Mouse (Mus musculus): ENCODE results near the gene Nr1h3. TPM values are rescaled to one million over a fixed set of nuclear protein-coding genes. Genes with fewer than 3 reads are reported as not detected.

Gene Nr1h3
- polyA plus RNA-seq, 1 experiment from 2014 or later = 1.1 TPM

DNA sequence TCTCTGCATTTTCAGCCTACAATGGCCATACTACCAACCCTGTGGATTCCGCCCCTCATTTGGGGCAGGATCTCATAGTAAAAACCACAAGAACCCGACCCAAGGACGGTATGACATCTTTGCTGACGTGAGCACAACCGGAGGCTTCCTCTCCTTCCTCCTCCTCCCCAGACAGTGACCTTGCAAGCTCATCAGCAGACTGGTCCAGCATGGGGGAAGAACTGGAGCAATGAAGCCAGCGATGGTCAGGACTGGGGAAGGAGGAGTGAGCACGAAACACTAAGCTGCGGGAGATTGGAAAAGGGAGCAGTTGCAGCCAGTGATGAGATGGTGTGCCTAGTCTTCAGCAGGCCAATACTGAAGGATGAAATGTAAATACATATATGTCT, 20.6 kb downstream of the Nr1h3 start:
- Histone ChIP-seq H3K4me3 (peak overlapping the region; percentile 90), H3K27me3 (replicated peaks; ENCODE audit: low read depth, poor library complexity, severe bottlenecking) (peaks cover 17% of the 10 kb centered on the region), H3K9me3 (no peaks in the 10 kb centered on the region), H3K27ac (replicated peaks) (no peak overlapping the region), H3K36me3 (replicated peaks) (peaks cover 7% of the 10 kb centered on the region), H3K4me1 (peaks cover 23% of the 10 kb centered on the region)
- WGBS = 16% methylated on average over 8 of the region's 8 CpGs
- peak; percentile 13 for DNase-seq (ENCODE audit: low spot score)

DNA sequence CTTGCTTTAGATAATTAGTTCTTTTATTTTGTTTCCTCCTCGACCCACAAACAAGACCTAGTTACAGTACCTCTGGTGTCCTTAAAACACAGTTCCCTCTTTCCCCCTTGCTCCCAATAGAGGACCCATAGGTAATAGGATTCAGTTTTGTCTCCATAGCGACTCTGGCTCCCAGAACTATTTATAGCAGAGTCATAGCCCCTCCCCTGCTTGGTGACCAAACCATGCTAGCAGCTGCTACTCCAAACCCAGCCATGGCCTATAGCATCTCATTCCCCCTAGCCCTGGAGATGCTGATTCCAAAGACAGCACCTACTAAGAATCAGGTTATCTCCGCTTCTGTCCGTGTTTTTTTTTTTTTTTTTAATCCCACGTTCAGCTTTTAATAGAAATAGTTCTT, 21.9 kb downstream of the Nr1h3 start:
- Histone ChIP-seq H3K27me3 (replicated peaks; ENCODE audit: low read depth, poor library complexity, severe bottlenecking) (peaks cover 17% of the 10 kb centered on the region), H3K9me3 (no peaks in the 10 kb centered on the region), H3K4me3 (no peak overlapping the region), H3K4me1 (peaks cover 23% of the 10 kb centered on the region), H3K36me3 (replicated peaks) (peaks cover 16% of the 10 kb centered on the region), H3K27ac (replicated peaks) (no peak overlapping the region)
- WGBS = 71% methylated on average over 5 of the region's 5 CpGs
- DNase-seq (ENCODE audit: low spot score) = no peak

DNA sequence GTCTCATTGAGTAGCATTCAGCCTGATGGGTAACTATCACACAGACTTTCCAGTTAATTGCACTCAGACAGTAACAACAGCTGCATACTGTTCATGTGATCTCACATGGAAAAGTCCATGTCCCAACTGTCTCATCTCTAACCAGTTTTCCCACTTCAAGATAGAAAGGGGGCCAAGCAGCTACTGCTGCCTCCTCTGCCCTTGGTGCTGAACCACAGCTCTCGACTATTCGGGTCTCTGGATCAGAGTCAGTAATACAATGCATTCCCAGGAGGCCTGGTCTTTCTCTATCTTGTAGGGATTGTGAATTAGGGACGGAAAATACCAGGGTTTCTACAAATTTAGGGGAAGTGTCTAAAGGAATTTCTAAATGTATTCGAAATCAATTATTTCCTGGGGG, 22.8 kb downstream of the Nr1h3 start:
- Histone ChIP-seq H3K27me3 (replicated peaks; ENCODE audit: low read depth, poor library complexity, severe bottlenecking) (peaks cover 17% of the 10 kb centered on the region), H3K27ac (replicated peaks) (no peak overlapping the region), H3K9me3 (no peaks in the 10 kb centered on the region), H3K36me3 (replicated peaks) (peaks cover 19% of the 10 kb centered on the region), H3K4me1 (peaks cover 23% of the 10 kb centered on the region), H3K4me3 (no peak overlapping the region)
- 42% methylated on average over 4 of the region's 4 CpGs for WGBS
- DNase-seq (ENCODE audit: low spot score) = no peak

DNA sequence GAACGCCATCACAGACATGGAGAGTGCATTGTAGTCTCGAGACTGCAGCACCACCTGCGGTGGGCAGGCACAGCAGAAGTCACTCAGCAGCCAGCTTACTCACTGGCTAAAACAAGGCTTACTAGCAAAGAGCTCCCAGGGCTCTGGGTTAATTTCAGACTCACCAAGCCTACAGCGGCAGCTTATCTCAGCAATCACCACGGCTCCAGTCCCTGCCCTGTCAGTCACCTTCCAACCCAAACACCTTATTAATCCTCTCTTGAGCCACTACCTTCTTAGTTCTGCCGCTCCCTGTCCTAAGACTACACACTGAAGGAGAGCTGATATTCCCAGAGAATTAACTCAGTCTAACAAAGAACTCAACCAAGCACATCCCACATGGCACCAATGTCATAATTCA, 26.4 kb downstream of the Nr1h3 start:
- Histone ChIP-seq H3K9me3 (no peaks in the 10 kb centered on the region), H3K27me3 (replicated peaks; ENCODE audit: low read depth, poor library complexity, severe bottlenecking) (peaks cover 8% of the 10 kb centered on the region), H3K27ac (replicated peaks) (no peak overlapping the region), H3K4me1 (no peaks in the 10 kb centered on the region; the same call in 1 of the 2 replicates), H3K4me3 (no peak overlapping the region), H3K36me3 (replicated peaks) (peaks cover 38% of the 10 kb centered on the region)
- 78% methylated on average over 6 of the region's 6 CpGs for WGBS
- no peak for DNase-seq (ENCODE audit: low spot score)

DNA sequence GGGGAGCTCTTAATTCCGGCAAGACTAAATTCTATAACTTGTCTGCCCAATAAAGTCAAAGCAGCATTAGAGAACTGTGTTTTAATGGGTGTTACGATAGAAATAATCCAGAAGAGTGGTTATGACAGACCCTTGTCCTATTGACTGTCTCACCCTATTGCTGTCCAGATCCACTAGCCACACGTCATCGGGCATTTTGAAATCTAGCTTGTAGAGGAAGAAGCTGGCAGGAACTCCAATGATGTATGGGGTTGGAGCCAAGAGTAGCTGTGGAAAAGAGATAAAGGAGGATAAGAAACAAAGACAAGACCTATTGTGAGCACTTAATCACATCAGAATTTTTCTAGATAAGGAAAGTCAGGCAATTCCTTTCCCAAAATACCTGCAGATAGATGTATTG, 27.1 kb downstream of the Nr1h3 start:
- peaks cover under 1% of the 10 kb centered on the region; the same call in 1 of the 2 replicates for H3K27me3 ChIP-seq (replicated peaks; ENCODE audit: low read depth, poor library complexity, severe bottlenecking)
- WGBS = 87% methylated on average over 4 of the region's 4 CpGs
- no peak overlapping the region for H3K4me3 ChIP-seq
- DNase-seq (ENCODE audit: low spot score) = no peak
- H3K9me3 ChIP-seq = no peaks in the 10 kb centered on the region
- peaks cover 39% of the 10 kb centered on the region for H3K36me3 ChIP-seq (replicated peaks)
- H3K27ac ChIP-seq (replicated peaks) = no peak overlapping the region
- H3K4me1 ChIP-seq = no peaks in the 10 kb centered on the region

DNA sequence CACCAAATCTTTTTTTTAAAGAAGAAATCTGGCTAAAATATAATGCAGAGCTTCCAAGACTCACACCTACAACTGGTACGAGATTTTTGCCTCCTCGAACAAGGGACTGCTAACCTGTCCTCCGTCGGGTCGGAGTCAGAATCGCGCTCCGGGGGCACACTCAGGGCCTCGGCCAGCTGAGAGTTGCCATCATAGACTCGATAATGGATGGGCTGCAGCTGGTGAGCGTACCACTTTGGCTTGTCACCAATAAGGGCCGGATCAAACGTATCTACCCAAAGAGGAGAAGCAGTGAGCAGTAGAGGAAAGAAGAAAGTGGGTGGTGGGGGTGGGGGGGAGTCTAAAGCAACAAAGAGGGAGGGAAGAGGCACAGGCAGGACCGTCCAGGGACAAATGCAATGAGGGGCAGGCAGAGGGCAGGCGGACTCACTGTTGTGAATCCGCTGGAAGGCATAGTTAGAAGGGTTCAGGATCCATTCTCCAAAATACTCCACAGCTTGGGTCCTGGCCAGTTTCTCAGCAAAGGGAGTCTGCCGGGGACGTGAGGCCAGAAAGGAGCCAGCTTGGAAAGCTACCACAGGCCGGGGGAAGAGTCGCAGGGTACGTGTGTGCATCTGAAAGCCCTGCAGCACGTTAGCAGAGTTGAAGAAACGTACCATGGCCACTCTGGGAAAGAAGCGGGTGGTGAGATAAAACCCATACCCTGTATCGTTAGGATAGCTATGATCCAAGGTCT, 32.9 kb downstream of the Nr1h3 start:
- H3K27me3 ChIP-seq (replicated peaks; ENCODE audit: low read depth, poor library complexity, severe bottlenecking) = no peaks in the 10 kb centered on the region
- no peak overlapping the region for H3K27ac ChIP-seq (replicated peaks)
- H3K9me3 ChIP-seq = no peaks in the 10 kb centered on the region
- 90% methylated on average over 25 of the region's 25 CpGs for WGBS
- no peaks in the 10 kb centered on the region for H3K4me1 ChIP-seq
- no peak for DNase-seq (ENCODE audit: low spot score)
- no peak overlapping the region for H3K4me3 ChIP-seq
- peaks cover 62% of the 10 kb centered on the region for H3K36me3 ChIP-seq (replicated peaks)

DNA sequence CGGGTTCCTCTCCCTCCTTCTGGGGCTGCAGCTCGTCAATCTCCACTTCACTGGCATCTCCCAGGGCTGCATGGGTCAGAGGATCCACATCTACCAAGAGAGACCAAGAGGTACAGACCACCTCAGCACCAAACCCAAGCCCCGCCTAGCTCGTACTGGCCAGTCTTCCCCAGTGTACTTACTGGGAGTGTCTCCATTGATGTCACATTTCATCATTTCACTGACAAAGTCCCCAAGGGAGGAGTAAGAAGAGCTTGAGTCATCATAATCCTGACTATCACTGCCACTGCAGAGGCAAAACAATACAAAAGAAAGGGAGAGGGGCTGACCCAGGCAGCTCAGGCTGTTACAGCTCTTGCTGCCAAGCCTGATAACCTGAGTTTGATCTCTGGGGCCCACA, 35.0 kb downstream of the Nr1h3 start:
- no peak for DNase-seq (ENCODE audit: low spot score)
- H3K4me1 ChIP-seq = no peaks in the 10 kb centered on the region
- H3K9me3 ChIP-seq = no peaks in the 10 kb centered on the region
- WGBS = 73% methylated on average over 4 of the region's 4 CpGs
- H3K36me3 ChIP-seq (replicated peaks) = peaks cover 71% of the 10 kb centered on the region
- no peak overlapping the region for H3K27ac ChIP-seq (replicated peaks)
- no peak overlapping the region for H3K4me3 ChIP-seq
- no peaks in the 10 kb centered on the region for H3K27me3 ChIP-seq (replicated peaks; ENCODE audit: low read depth, poor library complexity, severe bottlenecking)

DNA sequence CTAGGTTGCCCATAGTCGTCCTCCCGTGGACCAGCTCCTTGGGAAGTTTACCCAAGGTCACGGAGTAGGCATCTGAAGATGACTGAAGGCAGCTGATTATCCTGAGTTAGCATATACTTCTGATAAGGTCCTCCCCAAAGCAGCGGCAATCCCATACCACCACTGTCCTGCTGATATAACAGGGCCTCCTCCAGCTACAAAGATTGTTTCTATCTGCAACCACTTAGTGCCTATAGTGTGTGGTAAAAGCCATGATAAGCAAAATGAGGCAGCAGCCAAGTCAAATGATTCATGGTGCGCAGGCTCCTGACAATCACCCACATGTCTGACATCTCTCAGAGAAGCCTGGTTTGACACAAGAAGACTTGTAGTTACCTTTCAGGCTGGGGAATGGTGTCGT, 37.6 kb downstream of the Nr1h3 start:
- Histone ChIP-seq H3K4me1 (no peaks in the 10 kb centered on the region), H3K9me3 (no peaks in the 10 kb centered on the region), H3K4me3 (no peak overlapping the region), H3K36me3 (replicated peaks) (peaks cover 75% of the 10 kb centered on the region), H3K27me3 (replicated peaks; ENCODE audit: low read depth, poor library complexity, severe bottlenecking) (no peaks in the 10 kb centered on the region), H3K27ac (replicated peaks) (no peak overlapping the region)
- DNase-seq (ENCODE audit: low spot score) = no peak
- 93% methylated on average over 6 of the region's 6 CpGs for WGBS

DNA sequence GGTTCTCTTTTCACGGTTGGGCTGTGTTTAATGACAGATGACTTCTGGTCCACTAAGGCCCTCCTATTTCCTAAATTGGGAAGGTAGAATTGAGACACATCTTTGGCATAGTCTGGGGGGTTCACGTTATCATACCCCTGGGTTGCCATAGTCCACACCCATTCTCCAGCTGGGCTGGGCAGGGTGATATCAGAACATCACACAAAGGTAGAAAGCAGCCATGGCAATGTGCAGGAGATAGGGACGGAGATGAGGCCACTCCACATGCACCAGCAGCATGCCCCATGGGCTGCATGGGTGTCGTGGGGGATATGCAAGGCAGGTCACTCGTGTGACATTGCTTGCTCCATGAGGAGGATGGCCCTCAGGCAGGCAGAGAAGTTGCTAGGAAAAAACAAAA, 39.1 kb downstream of the Nr1h3 start:
- Histone ChIP-seq H3K27ac (replicated peaks) (no peak overlapping the region), H3K27me3 (replicated peaks; ENCODE audit: low read depth, poor library complexity, severe bottlenecking) (no peaks in the 10 kb centered on the region), H3K4me3 (no peak overlapping the region), H3K36me3 (replicated peaks) (peaks cover 68% of the 10 kb centered on the region), H3K9me3 (no peaks in the 10 kb centered on the region), H3K4me1 (no peaks in the 10 kb centered on the region)
- 85% methylated on average over 5 of the region's 5 CpGs for WGBS
- DNase-seq (ENCODE audit: low spot score) = no peak

DNA sequence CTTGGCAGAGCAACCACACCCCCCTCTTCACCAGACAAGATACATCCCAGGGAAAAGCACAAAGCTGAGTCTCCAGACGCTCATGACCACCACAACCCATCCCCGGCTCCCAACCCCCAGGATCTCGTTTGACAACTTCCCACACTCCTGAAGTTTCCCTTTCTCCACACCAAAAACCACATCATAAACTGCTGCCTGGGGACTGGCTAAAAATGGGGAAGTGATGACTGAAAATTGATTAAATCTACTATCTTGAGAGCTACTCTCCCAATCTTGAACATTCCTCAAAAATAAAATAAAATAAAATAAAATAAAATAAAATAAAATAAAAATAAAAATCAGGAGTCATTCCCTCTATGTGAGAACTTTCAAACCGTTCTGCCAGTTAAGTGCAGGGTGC, 39.7 kb downstream of the Nr1h3 start:
- Histone ChIP-seq H3K27ac (replicated peaks) (no peak overlapping the region), H3K4me1 (no peaks in the 10 kb centered on the region), H3K36me3 (replicated peaks) (peaks cover 70% of the 10 kb centered on the region), H3K27me3 (replicated peaks; ENCODE audit: low read depth, poor library complexity, severe bottlenecking) (no peaks in the 10 kb centered on the region), H3K9me3 (no peaks in the 10 kb centered on the region), H3K4me3 (no peak overlapping the region)
- DNase-seq (ENCODE audit: low spot score) = no peak
- WGBS = 82% methylated on average over 4 of the region's 4 CpGs

DNA sequence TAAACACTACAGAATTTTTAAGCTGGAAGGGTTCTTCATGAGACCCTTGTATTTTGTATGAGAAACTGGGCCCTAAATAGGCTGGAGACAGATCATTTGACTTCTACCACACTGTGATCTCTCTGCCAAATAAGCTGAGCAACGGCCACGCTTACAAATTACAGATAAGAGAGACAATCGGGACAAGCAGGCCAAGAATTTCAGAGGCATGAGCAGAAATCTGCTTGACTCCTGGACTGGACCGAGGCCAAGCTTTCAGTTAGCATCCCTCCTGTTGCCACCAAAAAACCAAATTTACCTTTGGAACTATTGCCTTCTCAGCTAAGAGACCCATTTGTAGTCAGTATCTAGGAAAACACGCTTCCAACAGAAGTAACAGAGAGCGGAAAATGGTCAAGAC, 42.0 kb downstream of the Nr1h3 start:
- H3K36me3 ChIP-seq (replicated peaks) = peaks cover 71% of the 10 kb centered on the region
- no peak overlapping the region for H3K4me3 ChIP-seq
- no peaks in the 10 kb centered on the region for H3K9me3 ChIP-seq
- H3K27ac ChIP-seq (replicated peaks) = no peak overlapping the region
- 90% methylated on average over 6 of the region's 6 CpGs for WGBS
- H3K4me1 ChIP-seq = no peaks in the 10 kb centered on the region
- H3K27me3 ChIP-seq (replicated peaks; ENCODE audit: low read depth, poor library complexity, severe bottlenecking) = no peaks in the 10 kb centered on the region
- DNase-seq (ENCODE audit: low spot score) = no peak

DNA sequence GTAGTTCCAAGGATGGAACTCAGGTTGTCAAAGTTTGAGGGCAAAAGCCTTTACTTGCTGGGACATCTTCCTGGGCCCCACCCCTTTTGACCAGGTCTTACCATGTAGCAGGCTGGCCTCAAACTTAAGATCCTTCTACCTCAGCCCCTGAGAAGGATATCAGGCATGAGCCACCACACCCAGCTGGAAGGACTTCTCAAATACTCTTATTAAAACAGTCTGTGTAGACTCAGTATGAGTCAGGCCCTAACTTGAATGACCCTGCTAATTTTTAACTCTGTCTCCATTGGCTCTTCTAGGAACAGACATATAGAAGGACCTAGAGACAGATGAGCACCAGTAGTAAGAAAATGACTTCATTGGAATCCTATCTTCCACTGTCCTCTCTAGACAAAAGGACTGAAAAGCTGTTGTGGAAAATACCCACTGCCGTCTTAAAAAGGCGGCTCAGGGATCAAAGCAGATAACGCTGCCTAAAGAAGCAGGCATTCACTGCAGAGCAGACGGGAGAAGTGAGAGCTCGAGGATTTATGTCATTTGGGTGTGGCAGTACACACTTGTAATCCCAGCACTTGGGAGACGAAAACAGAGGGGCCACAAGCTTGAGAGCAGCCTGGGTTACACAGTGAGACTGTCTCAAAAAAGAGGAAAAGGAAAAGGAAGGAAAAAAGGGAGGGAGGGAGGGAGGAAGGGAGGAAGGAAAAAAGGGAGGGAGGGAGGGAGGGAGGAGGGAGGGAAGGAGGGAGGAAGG, 45.5 kb downstream of the Nr1h3 start:
- Histone ChIP-seq H3K36me3 (replicated peaks) (peaks cover 66% of the 10 kb centered on the region), H3K4me3 (no peak overlapping the region), H3K27ac (replicated peaks) (no peak overlapping the region), H3K4me1 (no peaks in the 10 kb centered on the region), H3K27me3 (replicated peaks; ENCODE audit: low read depth, poor library complexity, severe bottlenecking) (no peaks in the 10 kb centered on the region), H3K9me3 (no peaks in the 10 kb centered on the region)
- WGBS = 55% methylated on average over 6 of the region's 6 CpGs
- DNase-seq (ENCODE audit: low spot score) = no peak

DNA sequence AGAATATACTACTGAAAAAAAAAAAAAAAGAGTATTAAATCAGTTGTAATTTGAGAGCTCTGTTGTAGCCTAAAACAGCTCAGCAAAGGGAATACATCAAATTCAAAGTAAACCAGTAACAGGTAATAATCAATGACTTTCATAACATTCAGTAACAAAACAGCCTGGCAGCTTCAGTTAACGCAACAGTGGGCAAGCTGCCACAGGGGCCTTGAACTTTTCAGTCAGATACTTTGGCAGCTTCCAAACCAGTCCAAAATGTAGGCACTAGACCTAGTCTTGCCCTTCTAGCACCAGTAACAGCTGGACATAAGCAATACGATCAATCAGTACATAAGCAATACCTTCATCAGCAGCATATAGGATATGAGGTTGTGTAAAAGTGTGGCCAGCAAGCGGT, 48.5 kb downstream of the Nr1h3 start:
- Histone ChIP-seq H3K4me3 (no peak overlapping the region), H3K27ac (replicated peaks) (no peak overlapping the region), H3K27me3 (replicated peaks; ENCODE audit: low read depth, poor library complexity, severe bottlenecking) (no peaks in the 10 kb centered on the region), H3K36me3 (replicated peaks) (peaks cover 58% of the 10 kb centered on the region), H3K4me1 (no peaks in the 10 kb centered on the region), H3K9me3 (no peaks in the 10 kb centered on the region)
- 94% methylated on average over 3 of the region's 3 CpGs for WGBS
- DNase-seq (ENCODE audit: low spot score) = no peak

All from embryonic facial prominence, embryonic 10.5 days (tissue).